ENCODE assay signal across 19 mouse cellular contexts in genomic region chr2:27138356-27138755, GRCm38 (mm10). TPM values are rescaled to one million over a fixed set of nuclear protein-coding genes. Genes with fewer than 3 reads are reported as not detected.
"Had no signal": no experiment of that assay in that cellular context is flagged by ENCODE, and none has a peak within 500 bp of the region (broad histone marks: within the 10 kb centered on the region; RNA-seq: fewer than 3 reads in every experiment).

No protein-coding gene starts in this region.

- H3K9ac ChIP-seq: neural tube, embryonic 13.5 days; neural tube, embryonic 15.5 days; stomach, embryonic 15.5 days had no signal

- H3K36me3 ChIP-seq: neural tube, embryonic 13.5 days; neural tube, embryonic 15.5 days; stomach, embryonic 15.5 days had no signal

- H3K4me3 ChIP-seq: neural tube, embryonic 13.5 days; neural tube, embryonic 15.5 days; stomach, embryonic 15.5 days had no signal

- H3K9me3 ChIP-seq: neural tube, embryonic 13.5 days; neural tube, embryonic 15.5 days; stomach, embryonic 15.5 days had no signal

- H3K27ac ChIP-seq: neural tube, embryonic 13.5 days; neural tube, embryonic 15.5 days; stomach, embryonic 15.5 days; stomach, postnatal 0 days had no signal

- DNase-seq: retina, postnatal 1 day; right cerebral cortex, adult 18-20 months; right cerebral cortex, postnatal 14 days; right cerebral cortex, postnatal 25 days; right cerebral cortex, postnatal 4 days; spleen, adult 18-20 months; thymus, adult 18-20 months; thymus, adult 2 months; thymus, postnatal 14 days; thymus, postnatal 25 days; thymus, postnatal 36 days; thymus, postnatal 4 days had no signal

- H3K4me2 ChIP-seq: neural tube, embryonic 13.5 days; neural tube, embryonic 15.5 days; stomach, embryonic 15.5 days had no signal

RNA-seq across cellular contexts. Expression of gene Fam163b, which starts 3.9 kb away (rescaled TPM):
- total RNA-seq: neutrophil, adult 5-6 weeks had no signal
- polyA plus RNA-seq: spleen, adult 2 months; stomach, embryonic 14.5 days had no signal

RNA-seq across cellular contexts. Expression of gene Dbh, which starts 26.7 kb away (rescaled TPM):
- total RNA-seq: neutrophil, adult 5-6 weeks had no signal
- polyA plus RNA-seq: spleen, adult 2 months had no signal

RNA-seq across cellular contexts. Expression of gene Adamtsl2, which starts 59.2 kb away (rescaled TPM):
- total RNA-seq: neutrophil, adult 5-6 weeks had no signal
